Mouse (Mus musculus) forebrain, embryonic 14.5 days (tissue): ENCODE data around the gene Npas3. TPM values are rescaled to one million over a fixed set of nuclear protein-coding genes. Genes with fewer than 3 reads are reported as not detected.

Experiments used
- ATAC-seq: fragments of 200-750 bp; cut with Nextera tagmentation; 2 replicates; pipeline ENCODE4 v1.8.0; 2017; ENCODE audit warnings: mild to moderate bottlenecking, moderate library complexity
- DNase-seq: peaks from one replicate; pipeline ENCODE4 v3.0.0-alpha.2; 2015; ENCODE audit warnings: low spot score
- H3K27ac ChIP-seq: fragments of 300-500 bp; sonication (generic); 2 replicates; pipeline ENCODE4 v1.5.1; 2014; ENCODE audit warnings: low read depth, mild to moderate bottlenecking, control low read depth, low read length, moderate library complexity
- H3K27me3 ChIP-seq: fragments of 300-500 bp; sonication (generic); replicated peaks from 2 replicates; pipeline ENCODE4 v1.6.1; 2014; ENCODE audit warnings: low read length, control low read depth, mixed read lengths; ENCODE audit not compliant: control insufficient read depth, insufficient read depth
- H3K36me3 ChIP-seq: fragments of 300-500 bp; sonication (generic); 2 replicates; pipeline ENCODE4 v1.6.1; 2014; ENCODE audit warnings: low read length, control low read depth; ENCODE audit not compliant: control insufficient read depth, insufficient read depth
- H3K4me1 ChIP-seq: fragments of 300-500 bp; sonication (generic); 2 replicates; pipeline ENCODE4 v1.6.1; 2014; ENCODE audit warnings: antibody characterized with exemption, low read length, control low read depth; ENCODE audit not compliant: control insufficient read depth, insufficient read depth
- H3K4me2 ChIP-seq: fragments of 300-500 bp; sonication (generic); 2 replicates; pipeline ENCODE4 v1.6.1; 2014; ENCODE audit warnings: mild to moderate bottlenecking, control low read depth, low read length
- H3K4me3 ChIP-seq: fragments of 300-500 bp; sonication (generic); 2 replicates; pipeline ENCODE4 v1.5.1; 2014; ENCODE audit warnings: low read depth, low read length, control low read depth
- H3K9ac ChIP-seq: fragments of 300-500 bp; sonication (generic); 2 replicates; pipeline ENCODE4 v1.6.1; 2014; ENCODE audit warnings: mild to moderate bottlenecking, low read length, control low read depth, moderate library complexity
- H3K9me3 ChIP-seq: fragments of 300-500 bp; sonication (generic); replicated peaks from 2 replicates; pipeline ENCODE4 v1.6.1; 2016; ENCODE audit warnings: low read length, control low read depth, mixed read lengths; ENCODE audit not compliant: control insufficient read depth
- WGBS: fragments of 180-500 bp; shearing (Covaris S2); extraction: QIAGEN DNeasy Blood & Tissue Kit; methylation state at CpG from one replicate; pipeline ENCODE4 v1.1.7; 2014; 5-methylcytosine and 5-hydroxymethylcytosine counted together
- polyA plus RNA-seq: library from polyadenylated mRNA; unstranded; fragments of >200 nt; fragmentation: Nextera tagmentation; extraction: Ambion mirVana; gene quantifications from 2 replicates; pipeline ENCODE4 v1.2.1, GENCODE M21; 2014

The Npas3 gene
- polyA plus RNA-seq, 1 experiment from 2014 or later = 12.9 TPM

DNA sequence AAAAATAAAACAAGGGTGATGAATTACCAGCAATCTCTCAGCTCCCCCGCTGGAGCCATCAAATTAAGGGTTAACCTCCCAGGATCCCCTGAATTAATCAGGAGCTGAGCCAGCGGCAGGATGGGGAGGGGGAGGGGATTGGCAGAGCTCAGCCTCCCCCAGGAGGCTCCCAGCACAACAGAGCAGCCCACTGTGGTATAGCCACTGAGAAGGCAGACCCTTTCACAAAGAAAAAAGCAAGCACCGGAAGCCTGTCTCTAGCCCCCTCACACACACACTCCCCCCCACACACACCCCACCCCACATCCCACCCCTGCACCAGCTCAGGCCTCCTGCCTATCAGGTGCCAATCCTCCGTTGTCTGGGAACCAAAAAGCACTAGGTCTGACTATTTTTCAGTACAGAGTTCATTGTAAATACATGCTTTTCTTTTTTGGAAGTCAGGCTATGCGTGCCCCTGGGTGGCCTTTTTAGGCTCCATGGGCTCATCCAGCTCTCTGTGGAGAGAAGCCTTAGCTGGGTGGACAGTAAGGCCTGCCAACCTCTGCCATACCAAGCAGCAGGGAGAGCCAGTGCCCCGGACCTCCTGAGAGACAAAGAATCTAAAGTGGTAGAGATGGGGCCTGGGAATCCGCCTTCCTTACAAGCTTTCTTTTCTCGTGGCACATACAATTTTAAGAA lies 786.3 kb downstream of the Npas3 start:
- no peak overlapping the region for H3K4me3 ChIP-seq
- H3K9me3 ChIP-seq = no peaks in the 10 kb centered on the region
- 3% methylated on average over 8 of the region's 8 CpGs for WGBS
- peak overlapping the region; percentile 72 for H3K27ac ChIP-seq
- peak; percentile 91 for DNase-seq
- peak; percentile 96 for ATAC-seq
- no peaks in the 10 kb centered on the region for H3K27me3 ChIP-seq
- no peaks in the 10 kb centered on the region for H3K36me3 ChIP-seq
- H3K4me2 ChIP-seq = 0 out of 2 replicates have a peak overlapping the region, but pooled peaks have one; percentile 8
- peak overlapping the region; percentile 55 for H3K9ac ChIP-seq
- peaks cover 33% of the 10 kb centered on the region for H3K4me1 ChIP-seq

- no peaks in the 10 kb centered on the region for H3K9me3 ChIP-seq
- H3K27ac ChIP-seq = no peak overlapping the region
- H3K27me3 ChIP-seq = no peaks in the 10 kb centered on the region
- no peak overlapping the region for H3K4me3 ChIP-seq
- no peaks in the 10 kb centered on the region for H3K36me3 ChIP-seq
- no peak overlapping the region for H3K4me2 ChIP-seq
- DNase-seq (no peak), ATAC-seq (no peak)
- peaks cover 27% of the 10 kb centered on the region for H3K4me1 ChIP-seq
- no peak overlapping the region for H3K9ac ChIP-seq
- WGBS = 98% methylated on average over 3 of the region's 3 CpGs
Observed at GRCm38 (mm10) chr12:54037602-54038001, 789.1 kb downstream of the Npas3 start.

DNA sequence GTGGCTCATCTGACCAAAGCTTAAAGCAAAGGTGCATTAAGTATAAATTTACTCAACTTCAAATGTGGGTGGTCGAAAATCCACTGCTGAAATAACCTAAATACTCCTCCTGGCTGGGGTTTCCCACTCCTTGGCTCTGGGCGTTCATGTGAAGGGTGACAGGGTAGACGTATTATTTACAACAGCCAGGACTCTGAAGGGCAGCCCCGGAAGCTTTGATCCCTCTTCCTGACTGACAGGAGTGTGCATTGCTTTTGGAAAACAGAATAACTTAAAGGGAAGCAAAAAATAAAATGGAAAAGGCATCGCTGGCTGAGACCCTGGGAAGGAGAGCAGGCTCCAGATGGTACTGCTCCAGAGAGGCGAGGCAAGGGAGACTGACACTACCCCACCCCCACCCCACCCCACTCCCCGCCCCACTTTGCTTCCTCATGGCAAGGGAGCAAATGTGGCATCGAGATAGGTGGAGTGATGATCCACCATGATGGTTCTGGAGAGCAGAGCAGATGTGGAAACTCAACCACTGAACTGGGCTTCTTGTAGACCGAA lies 794.6 kb downstream of the Npas3 start:
- ATAC-seq = peak; percentile 68
- Histone ChIP-seq H3K27me3 (no peaks in the 10 kb centered on the region), H3K4me1 (peaks cover 29% of the 10 kb centered on the region), H3K9ac (no peak overlapping the region), H3K4me2 (no peak overlapping the region), H3K4me3 (no peak overlapping the region), H3K27ac (no peak overlapping the region; the same call in 1 of the 2 replicates), H3K9me3 (no peaks in the 10 kb centered on the region), H3K36me3 (no peaks in the 10 kb centered on the region)
- WGBS = 33% methylated on average over 9 of the region's 9 CpGs
- DNase-seq = no peak

- peaks cover 29% of the 10 kb centered on the region for H3K4me1 ChIP-seq
- ATAC-seq (no peak), DNase-seq (peak; percentile 35)
- 30% methylated on average over 15 of the region's 15 CpGs for WGBS
- no peaks in the 10 kb centered on the region for H3K9me3 ChIP-seq
- no peak overlapping the region for H3K4me3 ChIP-seq
- no peaks in the 10 kb centered on the region for H3K27me3 ChIP-seq
- H3K36me3 ChIP-seq = no peaks in the 10 kb centered on the region
- H3K27ac ChIP-seq = no peak overlapping the region
- no peak overlapping the region for H3K9ac ChIP-seq
- H3K4me2 ChIP-seq = no peak overlapping the region
Observed at GRCm38 (mm10) chr12:54044606-54045334, 796.3 kb downstream of the Npas3 start.

DNA sequence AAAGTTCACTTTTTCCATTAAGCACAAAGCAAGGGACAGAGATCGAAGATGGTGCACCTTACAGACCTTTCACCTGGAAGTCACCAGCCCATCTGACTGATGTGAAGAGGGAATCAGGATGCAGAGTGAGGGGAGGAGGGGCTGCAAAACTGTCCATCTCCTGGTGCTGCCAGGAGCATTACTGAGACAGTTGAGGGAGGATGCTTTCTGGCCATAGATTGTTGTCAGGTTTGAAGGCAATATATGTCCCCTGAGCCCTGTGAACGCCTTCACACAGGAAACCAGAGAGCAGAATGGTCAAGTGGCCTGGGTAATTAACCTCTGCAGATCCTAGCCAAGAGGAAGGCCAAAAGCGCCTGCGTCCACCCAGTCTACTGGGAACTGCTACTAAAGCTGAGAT lies 796.9 kb downstream of the Npas3 start:
- Histone ChIP-seq H3K27me3 (no peaks in the 10 kb centered on the region), H3K4me1 (peaks cover 29% of the 10 kb centered on the region), H3K9me3 (no peaks in the 10 kb centered on the region), H3K9ac (no peak overlapping the region), H3K27ac (no peak overlapping the region), H3K36me3 (no peaks in the 10 kb centered on the region), H3K4me3 (no peak overlapping the region), H3K4me2 (no peak overlapping the region)
- no peak for DNase-seq
- 87% methylated on average over 4 of the region's 4 CpGs for WGBS
- ATAC-seq = no peak

- Histone ChIP-seq H3K4me1 (peaks cover 29% of the 10 kb centered on the region), H3K9ac (no peak overlapping the region), H3K4me2 (no peak overlapping the region), H3K9me3 (no peaks in the 10 kb centered on the region), H3K36me3 (no peaks in the 10 kb centered on the region), H3K27ac (no peak overlapping the region), H3K27me3 (no peaks in the 10 kb centered on the region), H3K4me3 (no peak overlapping the region)
- no peak for DNase-seq
- no peak for ATAC-seq
- 18% methylated on average over 6 of the region's 6 CpGs for WGBS
Observed at GRCm38 (mm10) chr12:54046824-54047223, 798.3 kb downstream of the Npas3 start.

- H3K36me3 ChIP-seq = no peaks in the 10 kb centered on the region
- no peaks in the 10 kb centered on the region for H3K9me3 ChIP-seq
- H3K27ac ChIP-seq = no peak overlapping the region
- H3K4me1 ChIP-seq = peaks cover 31% of the 10 kb centered on the region
- H3K4me3 ChIP-seq = no peak overlapping the region
- no peaks in the 10 kb centered on the region for H3K27me3 ChIP-seq
- no peak overlapping the region for H3K9ac ChIP-seq
- ATAC-seq = no peak
- peak; percentile 66 for DNase-seq
- 36% methylated on average over 5 of the region's 5 CpGs for WGBS
- H3K4me2 ChIP-seq = no peak overlapping the region
Observed at GRCm38 (mm10) chr12:54048126-54048525, 799.6 kb downstream of the Npas3 start.

- Histone ChIP-seq H3K4me2 (no peak overlapping the region), H3K27ac (no peak overlapping the region), H3K27me3 (no peaks in the 10 kb centered on the region), H3K4me1 (peaks cover 23% of the 10 kb centered on the region), H3K9me3 (no peaks in the 10 kb centered on the region), H3K4me3 (no peak overlapping the region), H3K9ac (no peak overlapping the region), H3K36me3 (no peaks in the 10 kb centered on the region)
- ATAC-seq = no peak
- 70% methylated on average over 4 of the region's 4 CpGs for WGBS
- DNase-seq = peak; percentile 36
Observed at GRCm38 (mm10) chr12:54049926-54050325, 801.4 kb downstream of the Npas3 start.

DNA sequence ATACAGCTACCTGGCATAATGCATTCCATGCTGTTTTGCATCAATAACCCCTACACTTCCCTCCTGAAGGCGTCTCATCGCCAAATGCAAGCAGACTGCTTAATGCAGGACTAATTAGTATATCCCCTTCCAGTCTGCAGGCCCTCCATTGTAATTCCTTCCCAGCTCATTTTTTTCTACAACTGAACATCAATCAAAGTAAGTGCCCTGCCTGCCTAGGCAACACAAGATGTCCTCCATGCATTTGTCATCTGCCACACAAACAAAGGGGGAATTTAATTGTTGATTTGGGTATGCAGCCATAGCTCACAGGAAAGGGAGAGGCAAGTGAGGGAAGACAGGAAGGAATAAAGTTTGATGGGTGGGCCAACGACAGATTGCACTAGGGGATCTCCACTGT lies 804.5 kb downstream of the Npas3 start:
- H3K27ac ChIP-seq = no peak overlapping the region; the same call in 1 of the 2 replicates
- no peaks in the 10 kb centered on the region for H3K27me3 ChIP-seq
- DNase-seq (peak; percentile 72), ATAC-seq (peak; percentile 73)
- peaks cover 16% of the 10 kb centered on the region for H3K4me1 ChIP-seq
- H3K9me3 ChIP-seq = no peaks in the 10 kb centered on the region
- 9% methylated on average over 3 of the region's 3 CpGs for WGBS
- H3K4me2 ChIP-seq = no peak overlapping the region
- no peaks in the 10 kb centered on the region for H3K36me3 ChIP-seq
- H3K9ac ChIP-seq = no peak overlapping the region
- H3K4me3 ChIP-seq = no peak overlapping the region
